Mouse (Mus musculus): ENCODE data around the gene Kdelr1. TPM values are rescaled to one million over a fixed set of nuclear protein-coding genes. Genes with fewer than 3 reads are reported as not detected.
"Not testable (repeated sequence)": the region's sequence is repeated elsewhere in the genome, so short reads cannot be mapped to it uniquely, and the experiment has no call there.

Kdelr1 gene
- polyA plus RNA-seq, 1 experiment from 2014 or later = 76.7 TPM

GRCm38 (mm10) chr7:45865925-45866910, 6.4 kb upstream of the Kdelr1 start:
- peak overlapping the region; percentile 96 for H3K4me2 ChIP-seq (ENCODE audit: low read depth, low read length)
- H3K4me3 ChIP-seq (ENCODE audit: low read length) = peak overlapping the region; percentile 76
- no peaks in the 10 kb centered on the region for H3K9me3 ChIP-seq (ENCODE audit: control insufficient read depth, low read length)
- peak overlapping the region; percentile 68 for H3K27ac ChIP-seq (ENCODE audit: low read length)
- peak overlapping the region; percentile 87 for H3K9ac ChIP-seq (ENCODE audit: low read length)
- peaks cover 21% of the 10 kb centered on the region; the same call in 1 of the 2 replicates for H3K4me1 ChIP-seq (replicated peaks; ENCODE audit: control insufficient read depth, insufficient read depth, low read length)
- peak; percentile 82 for ATAC-seq (ENCODE audit: low read depth)
- no peaks in the 10 kb centered on the region for H3K36me3 ChIP-seq (ENCODE audit: control insufficient read depth, insufficient read depth, low read length)
- WGBS = under 1% methylated on average over 72 of the region's 117 CpGs
- H3K27me3 ChIP-seq (ENCODE audit: control insufficient read depth, insufficient read depth, low read depth, low read length) = peaks cover 21% of the 10 kb centered on the region

GRCm38 (mm10) chr7:45867871-45868270, 4.7 kb upstream of the Kdelr1 start:
- no peak for ATAC-seq (ENCODE audit: low read depth)
- Histone ChIP-seq H3K36me3 (ENCODE audit: control insufficient read depth, insufficient read depth, low read length) (no peaks in the 10 kb centered on the region), H3K4me3 (ENCODE audit: low read length) (no peak overlapping the region), H3K27me3 (ENCODE audit: control insufficient read depth, insufficient read depth, low read depth, low read length) (peaks cover 28% of the 10 kb centered on the region), H3K9me3 (ENCODE audit: control insufficient read depth, low read length) (no peaks in the 10 kb centered on the region), H3K9ac (ENCODE audit: low read length) (no peak overlapping the region), H3K27ac (ENCODE audit: low read length) (no peak overlapping the region), H3K4me2 (ENCODE audit: low read depth, low read length) (no peak overlapping the region), H3K4me1 (replicated peaks; ENCODE audit: control insufficient read depth, insufficient read depth, low read length) (peaks cover 18% of the 10 kb centered on the region; the same call in 1 of the 2 replicates)
- 21% methylated on average over 2 of the region's 2 CpGs for WGBS

- peak overlapping the region; percentile 43; the same call in 1 of the 2 replicates for H3K9ac ChIP-seq (ENCODE audit: low read length)
- no peak overlapping the region; the same call in 1 of the 2 replicates for H3K4me3 ChIP-seq (ENCODE audit: low read length)
- WGBS = 28% methylated on average over 8 of the region's 8 CpGs
- H3K27ac ChIP-seq (ENCODE audit: low read length) = no peak overlapping the region
- no peaks in the 10 kb centered on the region for H3K9me3 ChIP-seq (ENCODE audit: control insufficient read depth, low read length)
- H3K4me1 ChIP-seq (replicated peaks; ENCODE audit: control insufficient read depth, insufficient read depth, low read length) = peaks cover 25% of the 10 kb centered on the region
- peaks cover 28% of the 10 kb centered on the region for H3K27me3 ChIP-seq (ENCODE audit: control insufficient read depth, insufficient read depth, low read depth, low read length)
- no peak for ATAC-seq (ENCODE audit: low read depth)
- no peaks in the 10 kb centered on the region for H3K36me3 ChIP-seq (ENCODE audit: control insufficient read depth, insufficient read depth, low read length)
- H3K4me2 ChIP-seq (ENCODE audit: low read depth, low read length) = peak overlapping the region; percentile 29
These were observed 3.4 kb upstream of the Kdelr1 start for GRCm38 (mm10) chr7:45869107-45869670.

- Histone ChIP-seq H3K36me3 (ENCODE audit: control insufficient read depth, insufficient read depth, low read length) (peaks cover 5% of the 10 kb centered on the region; the same call in 1 of the 2 replicates), H3K9ac (ENCODE audit: low read length) (peak overlapping the region; percentile 43; the same call in 1 of the 2 replicates), H3K4me2 (ENCODE audit: low read depth, low read length) (peak overlapping the region; percentile 29), H3K4me1 (replicated peaks; ENCODE audit: control insufficient read depth, insufficient read depth, low read length) (peaks cover 31% of the 10 kb centered on the region), H3K27ac (ENCODE audit: low read length) (no peak overlapping the region), H3K9me3 (ENCODE audit: control insufficient read depth, low read length) (no peaks in the 10 kb centered on the region), H3K4me3 (ENCODE audit: low read length) (no peak overlapping the region; the same call in 1 of the 2 replicates), H3K27me3 (ENCODE audit: control insufficient read depth, insufficient read depth, low read depth, low read length) (peaks cover 28% of the 10 kb centered on the region)
- ATAC-seq (ENCODE audit: low read depth) = no peak
- WGBS = 4% methylated on average over 9 of the region's 14 CpGs
These were observed 2.8 kb upstream of the Kdelr1 start for GRCm38 (mm10) chr7:45869787-45870186.

GRCm38 (mm10) chr7:45870282-45871058, 2.1 kb upstream of the Kdelr1 start:
- H3K4me1 ChIP-seq (replicated peaks; ENCODE audit: control insufficient read depth, insufficient read depth, low read length) = peaks cover 35% of the 10 kb centered on the region
- peak overlapping the region; percentile 34 for H3K9ac ChIP-seq (ENCODE audit: low read length)
- WGBS = 3% methylated on average over 30 of the region's 30 CpGs

GRCm38 (mm10) chr7:45873061-45873947, 732 bp downstream of the Kdelr1 start:
- under 1% methylated on average over 28 of the region's 28 CpGs for WGBS
- peak overlapping the region; percentile 62 for H3K4me3 ChIP-seq (ENCODE audit: low read length)
- peak; percentile 52 for ATAC-seq (ENCODE audit: low read depth)
- H3K9me3 ChIP-seq (ENCODE audit: control insufficient read depth, low read length) = no peaks in the 10 kb centered on the region
- H3K9ac ChIP-seq (ENCODE audit: low read length) = peak overlapping the region; percentile 97
- H3K27me3 ChIP-seq (ENCODE audit: control insufficient read depth, insufficient read depth, low read depth, low read length) = peaks cover 28% of the 10 kb centered on the region
- H3K27ac ChIP-seq (ENCODE audit: low read length) = peak overlapping the region; percentile 91
- H3K4me1 ChIP-seq (replicated peaks; ENCODE audit: control insufficient read depth, insufficient read depth, low read length) = peaks cover 30% of the 10 kb centered on the region
- H3K36me3 ChIP-seq (ENCODE audit: control insufficient read depth, insufficient read depth, low read length) = peaks cover 24% of the 10 kb centered on the region
- peak overlapping the region; percentile 81 for H3K4me2 ChIP-seq (ENCODE audit: low read depth, low read length)

More at GRCm38 (mm10) chr7:45870282-45871058, 2.1 kb upstream of the Kdelr1 start:
- Histone ChIP-seq H3K9me3 (ENCODE audit: control insufficient read depth, low read length) (no peaks in the 10 kb centered on the region), H3K27me3 (ENCODE audit: control insufficient read depth, insufficient read depth, low read depth, low read length) (peaks cover 28% of the 10 kb centered on the region), H3K27ac (ENCODE audit: low read length) (no peak overlapping the region), H3K36me3 (ENCODE audit: control insufficient read depth, insufficient read depth, low read length) (peaks cover 9% of the 10 kb centered on the region; the same call in 1 of the 2 replicates), H3K4me2 (ENCODE audit: low read depth, low read length) (peak overlapping the region; percentile 42), H3K4me3 (ENCODE audit: low read length) (0 out of 2 replicates have a peak overlapping the region, but pooled peaks have one; percentile 0)
- ATAC-seq (ENCODE audit: low read depth) = no peak

- peaks cover 2% of the 10 kb centered on the region; the same call in 1 of the 2 replicates for H3K27me3 ChIP-seq (ENCODE audit: control insufficient read depth, insufficient read depth, low read depth, low read length)
- 94% methylated on average over 7 of the region's 7 CpGs for WGBS
- H3K4me2 ChIP-seq (ENCODE audit: low read depth, low read length) = no peak overlapping the region
- peaks cover 52% of the 10 kb centered on the region for H3K36me3 ChIP-seq (ENCODE audit: control insufficient read depth, insufficient read depth, low read length)
- no peak overlapping the region for H3K4me3 ChIP-seq (ENCODE audit: low read length)
- ATAC-seq (ENCODE audit: low read depth) = no peak
- H3K4me1 ChIP-seq (replicated peaks; ENCODE audit: control insufficient read depth, insufficient read depth, low read length) = peaks cover 17% of the 10 kb centered on the region
- no peaks in the 10 kb centered on the region for H3K9me3 ChIP-seq (ENCODE audit: control insufficient read depth, low read length)
- no peak overlapping the region for H3K9ac ChIP-seq (ENCODE audit: low read length)
- no peak overlapping the region for H3K27ac ChIP-seq (ENCODE audit: low read length)
These were observed 4.3 kb downstream of the Kdelr1 start for GRCm38 (mm10) chr7:45876895-45877294.

- ATAC-seq (ENCODE audit: low read depth); H3K4me2 ChIP-seq (ENCODE audit: low read depth, low read length): not testable (repeated sequence)
- 69% methylated on average over 1 of the region's 1 CpGs for WGBS
These were observed 5.7 kb downstream of the Kdelr1 start, which contains the start of gene Grin2d for GRCm38 (mm10) chr7:45878278-45878677. Grin2d (minus strand) TSS chr7:45878378.

More at GRCm38 (mm10) chr7:45878278-45878677, 5.7 kb downstream of the Kdelr1 start, which contains the start of gene Grin2d:
- H3K27ac ChIP-seq (ENCODE audit: low read length); H3K4me3 ChIP-seq (ENCODE audit: low read length); H3K9me3 ChIP-seq (ENCODE audit: control insufficient read depth, low read length); H3K27me3 ChIP-seq (ENCODE audit: control insufficient read depth, insufficient read depth, low read depth, low read length); H3K9ac ChIP-seq (ENCODE audit: low read length): not testable (repeated sequence)
- peaks cover 17% of the 10 kb centered on the region for H3K4me1 ChIP-seq (replicated peaks; ENCODE audit: control insufficient read depth, insufficient read depth, low read length)
- peaks cover 61% of the 10 kb centered on the region for H3K36me3 ChIP-seq (ENCODE audit: control insufficient read depth, insufficient read depth, low read length)
